Mouse (Mus musculus): ENCODE results near the gene Atpaf1.
A peak's percentile ranks its signal among the peaks of the same experiment; 100 is the strongest.

Atpaf1 gene

DNA sequence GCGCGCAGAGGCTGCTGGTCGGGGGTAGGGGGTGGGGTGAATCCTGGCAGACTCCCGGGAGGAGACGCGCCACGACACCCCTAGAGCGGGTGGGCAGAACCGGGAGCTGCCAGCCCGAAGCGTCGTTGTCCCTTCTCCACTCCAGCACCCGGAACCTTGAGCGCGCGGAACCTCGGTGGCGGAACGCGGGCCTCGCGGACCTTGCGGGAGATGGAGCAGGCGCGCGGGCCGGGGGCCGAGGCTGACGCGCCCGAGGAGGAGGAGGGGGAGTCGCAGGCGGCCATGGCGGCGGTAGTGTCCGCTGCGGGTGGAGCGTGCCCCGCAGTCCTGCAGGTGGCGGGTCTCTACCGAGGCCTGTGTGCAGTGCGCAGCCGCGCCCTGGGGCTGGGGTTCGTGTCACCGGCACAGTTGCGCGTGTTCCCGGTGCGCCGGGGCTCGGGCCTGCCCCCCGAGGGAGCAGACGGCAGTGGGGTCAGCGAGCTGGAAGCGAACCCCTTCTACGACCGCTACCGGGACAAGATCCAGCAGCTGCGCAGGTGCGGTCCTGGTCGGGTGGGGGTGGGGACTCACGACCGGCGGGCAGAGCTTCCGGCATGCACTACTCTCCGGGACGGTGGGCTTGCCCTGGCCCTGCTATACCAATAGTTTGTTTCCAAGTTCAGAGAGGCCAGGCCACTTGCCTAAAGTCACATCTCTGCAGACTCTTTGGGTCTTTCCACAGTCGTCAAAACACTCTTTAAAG, at the start of gene Atpaf1:
Atpaf1 (plus strand) TSS at position 44 of the 742 bp plus-strand sequence.
- peak; percentile 66 to 80 for DNase-seq (ENCODE audit: low spot score in 2 of 2)

DNA sequence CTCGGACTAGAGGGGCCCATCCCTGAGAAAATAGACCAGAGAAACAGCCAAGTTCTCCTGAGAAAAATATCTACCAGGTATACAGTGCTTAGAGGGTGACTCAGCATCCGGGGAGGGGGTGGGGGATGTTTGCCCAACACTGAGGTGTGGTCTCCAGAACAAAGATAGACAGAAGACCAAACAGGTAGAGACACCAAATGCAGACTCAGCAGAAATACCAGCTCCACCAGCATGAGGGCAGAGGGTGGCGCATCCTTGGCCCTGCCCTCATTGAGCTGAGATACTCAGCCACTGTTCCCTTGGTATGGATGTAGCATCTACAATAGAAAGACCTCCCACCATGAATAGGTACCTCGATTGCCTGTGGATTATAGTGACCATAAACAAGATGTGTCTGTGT, 49.7 kb upstream of the Atpaf1 start:
- no peak for DNase-seq (ENCODE audit: low spot score in 2 of 2)

DNA sequence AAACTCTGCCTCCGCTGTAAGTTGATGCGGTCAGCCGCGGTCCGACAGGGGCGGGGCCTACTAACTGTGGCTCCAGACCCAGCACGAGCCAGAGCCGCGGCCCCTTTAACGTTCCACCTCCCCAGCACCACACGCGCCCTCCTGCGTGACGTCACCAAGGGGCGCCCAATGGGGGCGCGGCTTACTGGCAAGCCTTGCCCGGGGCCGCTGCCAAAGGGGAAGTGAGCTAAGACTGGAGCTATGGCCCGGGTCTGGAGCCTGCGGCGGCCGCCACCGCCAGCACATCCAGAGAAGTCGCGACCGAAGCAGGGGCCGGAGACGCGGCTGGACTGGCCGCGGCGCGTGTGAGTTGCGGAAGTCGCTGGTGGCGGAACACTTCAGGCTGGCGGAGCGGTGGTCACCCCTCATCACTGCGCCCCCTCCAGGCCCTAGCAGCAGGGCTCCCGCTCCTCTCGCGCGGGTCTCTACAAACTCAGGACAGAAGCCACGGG, 47.0 kb upstream of the Atpaf1 start, which contains the start of gene Efcab14:
Efcab14 (plus strand) TSS at position 194 of the 491 bp plus-strand sequence.
- peak; percentile 94 to 97 for DNase-seq (ENCODE audit: low spot score in 2 of 2)

DNA sequence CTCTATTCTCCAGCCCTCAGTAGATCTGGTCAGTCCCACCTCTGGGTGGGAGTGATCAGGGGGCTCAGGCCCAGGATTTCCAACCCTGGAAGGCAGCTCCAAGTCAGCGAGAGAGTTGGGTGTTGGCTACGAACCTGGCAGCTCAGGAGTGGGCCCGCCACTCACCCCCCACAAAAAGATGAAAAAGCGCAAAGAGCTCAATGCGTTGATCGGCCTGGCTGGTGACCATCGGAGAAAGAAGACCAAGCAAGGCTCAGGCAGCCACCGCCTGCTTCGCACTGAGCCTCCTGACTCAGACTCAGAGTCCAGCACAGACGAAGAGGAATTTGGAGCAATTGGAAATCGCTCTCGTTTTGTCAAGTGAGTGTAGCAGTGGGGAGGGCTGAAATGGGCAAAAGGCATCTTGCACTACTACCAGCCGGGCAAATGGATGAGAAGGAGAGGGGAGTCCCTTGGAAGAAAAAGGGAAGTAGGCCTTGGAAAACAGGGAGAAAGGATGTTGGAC, 46.1 kb upstream of the Atpaf1 start:
- no peak for DNase-seq (ENCODE audit: low spot score in 2 of 2)

DNA sequence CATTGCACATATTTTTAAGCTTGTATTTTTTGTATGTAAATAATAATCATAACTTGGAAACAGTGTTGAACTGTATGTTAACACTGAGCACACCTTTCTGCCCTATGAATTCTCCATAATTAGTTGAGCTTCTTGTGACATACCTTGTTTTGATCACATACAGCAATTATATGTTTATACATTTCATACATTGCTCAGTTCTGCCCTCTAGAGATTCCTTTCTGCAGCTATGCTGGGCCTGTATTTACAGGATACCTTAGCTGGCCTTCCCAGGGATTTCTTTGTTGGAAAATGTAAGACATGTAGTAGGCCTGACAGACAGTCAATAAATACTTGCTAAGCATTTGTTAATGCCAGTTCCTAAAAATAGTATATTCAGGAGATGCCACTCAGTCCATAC, 42.0 kb upstream of the Atpaf1 start:
- no peak for DNase-seq (ENCODE audit: low spot score in 2 of 2)

DNA sequence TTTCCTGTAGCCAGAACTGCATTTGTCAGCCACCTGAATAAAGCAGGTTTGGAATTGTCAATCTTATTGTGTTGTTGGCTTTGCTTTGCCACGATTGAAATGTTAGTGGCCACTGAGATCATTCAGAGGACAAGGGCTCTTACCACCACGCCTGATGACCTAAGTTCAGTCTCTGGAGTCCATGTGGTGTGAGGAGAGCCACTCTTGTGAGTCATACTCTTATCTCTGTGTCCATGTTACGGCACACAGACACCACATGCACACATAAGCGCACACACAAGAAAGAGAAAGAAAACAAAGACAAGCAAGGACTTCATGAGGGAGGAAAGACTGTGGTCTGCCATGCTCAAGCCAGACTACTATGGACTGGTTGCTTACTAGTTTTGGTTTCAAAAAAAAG, 41.5 kb upstream of the Atpaf1 start:
- no peak for DNase-seq (ENCODE audit: low spot score in 2 of 2)

DNA sequence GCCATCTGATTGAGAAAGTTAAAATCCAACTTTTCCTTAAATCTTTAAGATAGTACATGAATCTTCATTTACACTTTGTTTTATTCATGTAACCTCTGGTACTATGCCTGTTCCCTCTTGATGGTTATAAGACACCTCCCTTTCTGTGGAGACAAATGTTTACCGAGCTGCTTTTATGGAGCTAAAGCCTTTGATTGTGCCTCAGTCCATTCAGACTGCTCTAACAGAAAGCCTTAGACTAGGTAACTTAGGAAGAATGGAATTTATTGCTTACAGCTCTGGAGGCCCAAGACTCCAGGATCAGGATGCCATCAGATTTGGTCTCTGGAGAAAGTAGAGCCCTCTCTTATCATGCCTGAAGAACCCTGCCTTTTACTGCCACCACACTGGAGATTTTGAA, 36.4 kb upstream of the Atpaf1 start:
- no peak for DNase-seq (ENCODE audit: low spot score in 2 of 2)

DNA sequence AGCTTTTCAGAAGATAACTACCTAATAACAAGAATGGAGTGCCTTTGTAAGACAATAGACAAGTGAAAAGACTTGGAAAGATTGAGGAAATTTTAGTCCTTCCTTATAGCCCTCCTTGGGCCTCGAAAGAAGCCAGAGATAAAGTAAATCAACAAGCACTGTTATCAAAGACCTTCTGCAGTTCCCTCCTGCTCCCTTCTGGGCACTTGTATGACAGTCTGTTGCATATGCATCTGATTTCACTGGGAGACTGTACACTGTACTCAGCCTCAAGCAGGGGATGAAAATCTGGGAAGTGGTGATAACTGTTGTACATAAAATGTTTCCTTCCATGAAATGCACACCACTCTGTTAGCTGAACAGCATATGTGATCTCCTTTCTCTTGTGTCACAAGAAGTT, 35.3 kb upstream of the Atpaf1 start:
- DNase-seq (ENCODE audit: low spot score in 2 of 2), result no peak

DNA sequence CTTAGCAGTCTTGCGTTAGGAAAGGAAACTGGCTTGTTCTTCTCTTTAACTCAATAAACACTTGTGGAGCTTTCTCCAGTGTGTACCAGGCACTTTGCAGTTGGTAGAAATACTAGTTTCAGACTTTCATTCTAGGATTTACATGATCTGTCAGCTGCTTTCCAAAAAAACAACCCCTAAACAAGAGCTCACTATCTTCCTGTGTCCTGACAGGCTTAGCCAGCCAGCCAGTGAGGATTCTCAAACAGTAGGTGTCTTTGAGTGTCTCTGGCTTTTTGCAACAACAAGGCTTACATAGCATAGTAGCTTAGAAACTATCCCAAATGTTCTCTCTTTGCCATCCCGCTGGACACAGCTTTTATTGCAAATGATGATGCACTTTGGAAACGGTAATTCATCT, 30.5 kb upstream of the Atpaf1 start:
- no peak for DNase-seq (ENCODE audit: low spot score in 2 of 2)

DNA sequence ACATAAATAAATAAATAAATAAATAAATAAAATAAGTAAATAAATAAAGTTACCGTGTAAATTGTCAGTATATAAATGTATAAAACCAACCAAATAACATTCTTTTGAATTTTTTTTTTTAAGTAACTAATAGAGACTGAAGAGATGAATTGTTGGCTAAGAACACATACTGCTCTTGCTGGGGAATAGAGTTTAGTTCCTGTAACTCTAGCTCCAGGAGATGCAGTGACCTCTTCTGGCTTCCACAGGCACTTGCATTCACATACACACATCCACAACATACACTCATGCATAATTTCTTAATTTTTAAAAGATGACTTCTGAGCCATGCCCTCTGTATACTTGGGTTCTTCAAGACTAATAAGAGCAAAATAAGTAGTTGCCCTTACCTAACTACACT, 29.8 kb upstream of the Atpaf1 start:
- DNase-seq (ENCODE audit: low spot score in 2 of 2), result no peak

DNA sequence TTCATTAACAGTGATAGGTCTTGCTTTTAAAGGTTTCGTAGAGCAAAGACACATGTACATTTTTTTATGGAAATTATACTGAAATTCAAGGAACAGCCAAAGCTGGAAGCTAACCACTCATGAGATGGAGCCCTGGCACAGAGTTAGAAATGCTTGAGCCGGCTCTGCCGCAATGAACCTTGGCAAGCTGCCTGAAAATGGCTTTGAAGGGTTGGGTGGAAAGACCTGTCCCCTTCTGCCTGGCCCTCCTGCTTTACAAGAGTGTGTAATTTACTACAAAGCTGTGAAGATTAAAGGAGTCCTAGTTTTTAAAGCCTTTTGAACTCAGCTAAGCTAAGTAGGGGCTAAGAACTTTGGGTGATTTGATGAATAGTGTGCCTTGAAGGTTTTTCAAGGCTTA, 23.4 kb upstream of the Atpaf1 start:
- DNase-seq (ENCODE audit: low spot score in 2 of 2), result no peak

DNA sequence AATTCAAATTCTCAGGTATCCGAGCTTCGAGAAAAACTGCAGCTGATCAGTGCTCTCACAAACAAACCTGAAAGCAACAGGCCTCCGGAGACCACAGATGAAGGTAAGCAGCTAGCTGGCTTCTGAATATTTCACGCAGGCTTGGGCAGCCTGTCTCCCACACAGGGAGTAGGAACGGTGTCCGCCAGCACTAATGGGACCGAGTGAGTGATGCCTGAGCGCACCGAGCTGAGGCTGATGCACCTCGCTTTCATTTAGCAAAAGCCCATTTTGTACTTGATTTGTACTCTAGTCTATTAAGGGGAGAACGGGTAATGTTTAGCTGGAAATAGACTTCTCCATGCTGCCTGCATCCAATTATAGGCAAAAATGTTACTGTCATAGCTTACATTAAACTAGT, 20.0 kb upstream of the Atpaf1 start:
- no peak for DNase-seq (ENCODE audit: low spot score in 2 of 2)

DNA sequence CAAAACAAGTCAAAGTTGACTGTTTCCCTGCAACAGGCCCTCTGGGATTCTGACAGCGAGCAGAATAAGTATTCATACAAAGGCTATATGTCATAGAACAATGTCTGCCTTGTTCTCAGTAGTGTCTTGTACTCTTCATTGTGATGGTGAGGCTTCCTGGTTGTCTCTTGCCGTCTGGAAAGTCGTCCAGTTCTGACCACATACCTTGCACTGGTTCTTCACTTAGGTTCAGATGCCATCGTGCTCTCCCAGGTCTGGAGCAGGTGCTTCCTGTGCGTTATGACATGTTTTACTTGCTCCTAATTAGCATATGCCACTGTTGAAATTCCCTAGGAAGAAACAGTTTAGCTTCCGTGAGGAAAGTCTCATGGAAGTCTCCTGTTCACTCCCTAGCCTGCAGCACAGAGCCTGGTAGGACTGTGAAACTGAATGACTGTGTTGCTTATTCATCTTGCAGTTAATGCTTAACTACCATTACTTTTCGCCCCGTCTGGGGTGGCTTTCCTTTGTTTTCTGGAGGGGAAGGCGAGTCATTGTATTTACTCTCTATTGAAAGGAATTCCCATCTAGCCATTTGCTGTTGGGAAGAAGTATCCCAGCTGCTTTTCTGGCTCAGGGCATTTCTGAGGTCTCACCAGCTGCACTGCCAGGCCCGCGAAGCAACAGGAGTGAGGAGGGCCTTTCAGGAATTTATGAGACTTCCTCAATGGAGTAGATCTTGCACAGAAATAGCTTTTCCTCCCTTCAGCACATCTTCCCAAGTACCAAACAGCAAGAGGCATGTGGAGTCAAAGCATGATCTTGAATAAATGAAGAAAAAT, 16.8 kb upstream of the Atpaf1 start:
- DNase-seq (ENCODE audit: low spot score in 2 of 2), result no peak

DNA sequence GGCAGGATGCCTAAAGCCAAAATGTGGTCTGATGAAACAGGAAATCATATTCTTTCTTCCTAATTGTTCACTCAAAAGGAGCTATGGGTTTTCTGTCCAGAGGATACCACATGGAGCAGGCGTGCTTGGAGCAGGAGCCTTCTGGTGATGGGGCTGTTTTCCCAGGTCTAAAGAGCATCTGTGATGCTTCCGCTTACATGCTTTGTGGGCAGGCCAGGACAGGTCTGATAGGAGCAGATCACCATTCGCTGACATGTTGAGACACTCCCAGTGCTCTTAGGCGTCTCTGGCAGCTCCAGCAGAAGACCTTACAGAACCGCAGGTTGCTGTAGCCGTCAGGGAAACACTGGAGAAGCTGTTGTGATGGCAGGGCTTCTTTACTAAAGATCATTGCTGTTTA, 9.6 kb upstream of the Atpaf1 start:
- DNase-seq (ENCODE audit: low spot score in 2 of 2), result no peak

DNA sequence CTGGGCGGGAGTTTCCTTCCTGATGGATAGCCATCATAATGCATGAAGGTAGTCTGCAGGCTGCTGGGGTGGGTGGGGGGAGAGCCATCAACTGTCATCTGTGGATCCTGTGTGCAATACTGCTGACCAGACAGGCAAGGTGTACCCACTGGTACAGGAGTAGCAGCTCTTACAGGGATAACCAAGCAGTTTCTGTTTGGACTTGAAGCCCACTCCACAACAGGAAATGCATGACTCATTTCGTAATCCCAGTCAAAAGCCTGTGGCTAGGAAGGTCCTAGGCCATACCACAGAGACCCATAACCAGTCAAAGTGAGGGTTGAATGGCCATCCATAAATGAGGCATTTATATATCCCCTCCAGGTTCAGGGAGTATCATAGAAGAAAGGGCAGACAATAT, 7.0 kb upstream of the Atpaf1 start:
- DNase-seq (ENCODE audit: low spot score in 2 of 2), result no peak

DNA sequence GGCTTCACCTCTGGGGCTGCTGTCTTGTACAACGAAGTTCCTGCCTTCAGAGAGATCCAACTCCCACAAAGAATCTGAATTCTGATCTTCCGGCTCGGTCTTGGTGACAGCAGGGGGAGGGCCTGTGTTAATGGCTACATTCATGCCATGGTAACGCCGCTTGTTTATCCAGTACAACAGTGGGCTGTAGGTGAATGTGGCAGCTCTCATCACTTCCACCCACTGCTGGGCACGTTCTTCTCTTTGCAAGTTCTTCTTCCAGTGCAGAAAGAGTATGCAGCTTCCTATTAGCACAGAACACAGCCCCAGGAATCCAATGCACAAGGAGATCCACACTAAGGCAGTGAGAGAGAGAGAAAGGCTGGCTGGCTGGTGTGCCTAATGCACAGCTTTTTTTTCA, 4.3 kb upstream of the Atpaf1 start:
- DNase-seq (ENCODE audit: low spot score in 2 of 2), result no peak

DNA sequence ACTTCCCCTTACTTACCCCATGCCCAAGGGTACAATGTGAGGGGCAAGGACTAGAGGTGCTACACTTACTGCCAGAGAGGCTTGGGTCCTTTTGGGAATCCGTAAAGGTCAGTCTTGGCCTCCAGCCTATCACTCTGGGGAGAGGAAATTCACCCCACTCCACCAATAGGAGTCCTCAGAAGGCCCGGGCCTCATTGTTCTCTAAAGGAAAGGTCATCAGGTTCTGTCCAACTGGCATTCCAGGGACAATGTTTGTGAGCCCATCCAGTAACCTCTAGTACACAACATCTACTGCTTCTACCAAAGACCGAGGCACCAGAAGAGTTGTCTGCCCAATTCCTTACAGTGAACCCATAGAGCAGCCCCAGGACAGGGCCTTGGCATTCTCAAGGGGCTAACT, 3.7 kb upstream of the Atpaf1 start, which contains the start of gene Tex38:
Tex38 (minus strand) TSS at position 101 of the 400 bp plus-strand sequence.
- no peak for DNase-seq (ENCODE audit: low spot score in 2 of 2)

DNA sequence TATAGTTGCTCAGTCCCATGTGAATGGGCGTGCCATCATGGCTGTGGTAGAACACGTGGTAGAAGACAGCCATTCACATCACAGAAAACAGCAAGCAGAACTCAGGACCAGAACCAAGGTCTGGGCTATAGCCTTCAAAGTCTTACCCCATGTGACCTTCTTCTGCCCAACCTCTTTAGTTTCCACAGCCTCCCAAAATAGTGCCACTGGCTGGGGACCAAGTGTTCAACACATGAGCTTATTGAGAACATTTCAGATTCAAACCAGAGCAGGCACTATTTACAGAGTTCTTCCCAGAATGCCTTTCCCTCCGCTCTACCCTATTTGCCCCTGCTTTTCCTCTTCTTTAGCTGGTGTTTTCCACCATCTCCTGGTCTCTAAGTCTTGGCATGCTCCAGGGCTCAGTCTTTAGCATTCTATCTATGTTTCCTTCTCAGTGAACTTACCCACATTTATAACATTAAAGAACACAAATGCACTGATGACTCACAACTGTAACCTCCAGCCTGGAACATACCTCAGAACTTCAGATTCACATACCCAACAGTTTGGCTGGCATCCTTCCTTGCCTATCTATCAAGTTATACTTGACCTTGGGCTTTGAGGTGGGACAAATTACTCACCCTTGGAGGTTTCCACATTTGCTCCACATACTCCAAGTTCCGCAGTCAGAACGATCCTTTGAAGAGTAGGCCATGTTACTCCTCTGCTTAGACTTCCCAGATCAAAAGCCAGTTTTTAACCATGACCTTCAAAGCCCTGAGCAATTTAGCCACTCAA, 2.4 kb upstream of the Atpaf1 start:
- DNase-seq (ENCODE audit: low spot score in 2 of 2), result no peak

DNA sequence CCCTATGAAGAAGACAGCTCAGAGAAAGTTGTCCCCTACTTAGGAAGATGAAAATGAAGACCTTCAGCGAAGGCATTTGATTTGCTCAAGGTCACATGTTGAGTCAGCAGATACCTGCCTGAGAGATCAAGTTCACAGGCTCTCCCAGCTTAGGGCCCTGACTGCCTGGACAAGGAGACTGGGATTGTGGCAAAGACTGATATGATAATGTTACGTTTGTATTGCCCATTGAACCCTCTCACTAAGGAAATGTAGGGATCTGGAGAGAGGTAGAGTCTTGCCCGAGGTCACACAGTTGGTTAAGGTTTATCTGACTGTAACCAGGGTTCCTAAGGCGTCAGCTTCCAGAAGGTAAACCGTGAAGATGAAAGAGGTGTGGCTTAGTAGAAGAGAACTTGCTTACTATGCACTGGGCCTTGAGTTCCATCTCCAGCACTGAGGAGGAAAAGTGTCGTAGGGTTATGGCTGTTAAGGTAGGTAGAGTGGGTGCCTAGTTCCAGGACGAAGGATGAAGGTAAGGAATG, 961 bp downstream of the Atpaf1 start:
- DNase-seq (ENCODE audit: low spot score in 2 of 2), result no peak

DNA sequence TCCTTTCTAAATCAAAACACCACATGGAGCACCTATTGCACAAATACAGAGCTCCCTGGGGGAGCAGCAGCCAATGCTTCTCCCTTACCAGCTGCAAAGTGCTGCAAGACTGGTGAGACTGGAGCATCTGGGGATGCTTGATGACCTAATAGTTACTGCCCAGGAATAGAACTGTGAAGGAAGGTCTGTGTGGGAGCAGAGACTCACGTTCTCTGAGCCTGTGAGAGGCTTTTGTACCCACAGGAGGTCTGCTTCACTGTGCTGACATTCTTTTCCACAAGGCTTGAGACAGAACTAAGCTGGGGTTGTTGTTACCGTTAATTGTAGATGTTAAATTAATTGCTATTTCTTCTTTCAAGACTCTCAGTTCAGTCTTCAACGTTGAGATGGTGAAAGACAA, 6.3 kb downstream of the Atpaf1 start:
- DNase-seq (ENCODE audit: low spot score in 2 of 2), result no peak

DNA sequence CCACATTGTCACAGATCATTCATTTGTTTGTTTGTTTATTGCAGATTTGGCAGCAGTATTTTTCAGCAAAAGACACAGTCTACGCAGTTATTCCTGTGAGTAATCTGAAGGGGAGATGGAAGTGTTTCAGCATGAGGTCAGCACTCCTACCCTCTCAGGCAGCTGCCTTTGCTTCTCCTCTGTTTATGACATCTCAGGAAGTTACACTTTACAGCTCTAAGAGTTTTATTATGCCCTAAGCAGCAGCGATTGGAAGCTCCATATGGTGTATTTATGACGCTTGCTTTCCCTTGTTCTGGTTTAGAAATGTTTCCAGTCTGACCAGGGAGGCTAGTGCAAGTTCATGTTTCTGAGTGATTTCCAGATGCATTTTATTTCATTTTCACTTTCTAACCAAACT, 10.7 kb downstream of the Atpaf1 start:
- no peak for DNase-seq (ENCODE audit: low spot score in 2 of 2)

DNA sequence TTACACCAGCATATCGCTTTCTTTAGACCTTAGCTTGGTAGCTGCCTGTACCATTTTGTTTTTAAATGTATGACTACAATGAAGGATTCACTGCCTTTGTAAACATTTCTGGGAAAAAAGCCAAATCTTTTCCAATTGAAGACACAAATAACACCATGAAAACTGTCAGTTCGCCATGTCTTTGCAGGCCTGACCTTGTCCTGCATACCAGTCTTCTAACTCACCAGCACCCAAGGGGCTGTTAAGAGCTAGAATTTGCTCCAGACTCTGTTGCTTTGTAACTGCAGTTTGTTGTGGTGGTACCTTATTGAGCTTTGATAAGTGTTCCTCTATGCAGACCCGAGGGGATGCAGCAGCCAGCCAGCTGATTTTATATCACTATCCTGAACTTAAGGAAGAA, 15.4 kb downstream of the Atpaf1 start:
- DNase-seq (ENCODE audit: low spot score in 2 of 2), result no peak
